Mouse (Mus musculus) telencephalon, adult 2 months (tissue): ENCODE data around the gene Slc25a17.

Experiments
- DNase-seq: peaks from one replicate; pipeline ENCODE4 v3.0.0-alpha.2; 2011; ENCODE audit warnings: low read depth, low spot score

Slc25a17 gene

DNA sequence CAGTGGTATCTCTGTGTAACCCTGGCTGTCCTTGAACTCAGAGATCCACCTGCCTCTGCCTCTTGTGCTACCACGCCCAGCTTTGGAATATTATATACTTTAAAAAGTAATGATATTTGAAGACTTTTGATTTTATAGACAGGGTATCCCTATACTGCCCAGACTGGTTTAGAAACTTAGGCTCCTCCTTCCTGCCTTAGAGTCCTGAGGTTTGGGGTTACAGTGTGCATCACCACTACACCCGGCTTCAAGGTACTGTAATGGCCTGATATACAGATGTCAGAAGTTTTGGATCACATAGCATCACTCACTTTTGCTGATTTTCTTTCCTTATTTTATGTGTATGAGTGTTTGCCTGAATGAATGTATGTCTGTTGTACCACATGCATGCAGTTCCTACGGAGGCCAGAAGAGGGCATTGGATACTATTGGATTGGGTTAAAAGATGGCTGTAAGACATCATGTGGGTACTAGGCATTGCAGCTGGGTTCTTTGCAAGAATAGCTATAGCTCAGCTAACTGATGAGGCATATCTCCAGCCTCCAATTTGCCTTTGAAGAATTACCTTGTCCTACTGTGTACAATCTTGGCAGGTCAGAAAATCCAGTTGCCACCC lies 5.4 kb downstream of the Slc25a17 start:
- no peak for DNase-seq

DNA sequence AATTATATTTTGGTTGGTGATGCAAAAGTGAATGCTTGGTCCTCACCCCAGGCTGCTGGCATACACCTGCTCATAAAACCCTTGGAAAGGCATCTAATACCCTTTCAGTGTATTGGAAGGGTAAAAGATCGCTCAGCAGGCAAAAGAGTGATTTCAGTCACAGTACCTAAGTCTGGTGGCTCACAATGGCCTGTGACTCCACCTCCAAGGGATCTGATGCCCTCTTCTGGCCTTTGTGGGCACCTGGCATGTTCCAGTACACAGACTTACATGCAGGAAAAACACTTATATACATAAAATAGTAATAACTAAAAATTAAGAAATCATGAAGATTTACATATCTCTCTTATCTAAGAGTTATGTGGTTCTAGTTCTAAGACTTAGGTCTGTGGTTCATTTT lies 8.0 kb downstream of the Slc25a17 start:
- no peak for DNase-seq

DNA sequence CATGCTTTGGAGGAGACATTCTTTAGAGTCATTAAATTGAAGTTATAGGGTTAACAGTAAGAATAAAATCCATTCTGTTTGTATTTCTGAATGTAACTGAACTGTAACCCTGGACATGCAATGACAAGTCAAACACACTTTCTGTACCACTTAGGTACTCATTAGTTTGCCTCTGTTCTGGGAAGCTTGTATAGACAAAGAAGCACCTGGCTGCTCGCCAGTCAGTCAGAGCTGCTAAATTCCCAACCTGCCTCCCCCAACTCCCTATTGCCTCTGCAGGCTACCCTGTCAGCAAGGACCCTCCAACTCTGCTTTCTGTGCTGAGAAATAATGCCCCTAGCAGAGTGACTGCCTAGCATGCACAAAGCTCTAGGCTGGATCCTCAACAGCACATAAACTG lies 10.2 kb downstream of the Slc25a17 start:
- DNase-seq: no peak

DNA sequence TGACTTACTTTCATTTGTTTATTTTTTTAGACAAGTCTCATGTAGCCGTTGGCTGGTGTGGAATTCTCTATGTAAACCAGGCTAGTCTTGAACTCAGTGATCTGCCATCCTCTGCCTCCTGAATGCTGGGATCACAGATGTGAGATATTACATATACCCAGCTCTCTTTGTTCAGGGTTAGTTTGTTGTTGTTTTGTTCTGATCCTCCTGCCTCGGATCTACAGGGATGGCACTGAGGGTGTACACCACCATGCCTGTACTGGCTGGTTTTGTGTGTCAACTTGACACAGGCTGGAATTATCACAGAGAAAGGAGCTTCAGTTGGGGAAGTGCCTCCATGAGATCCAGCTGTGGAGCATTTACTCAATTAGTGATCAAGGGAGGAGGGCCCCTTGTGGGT lies 12.2 kb downstream of the Slc25a17 start:
- DNase-seq: no peak

DNA sequence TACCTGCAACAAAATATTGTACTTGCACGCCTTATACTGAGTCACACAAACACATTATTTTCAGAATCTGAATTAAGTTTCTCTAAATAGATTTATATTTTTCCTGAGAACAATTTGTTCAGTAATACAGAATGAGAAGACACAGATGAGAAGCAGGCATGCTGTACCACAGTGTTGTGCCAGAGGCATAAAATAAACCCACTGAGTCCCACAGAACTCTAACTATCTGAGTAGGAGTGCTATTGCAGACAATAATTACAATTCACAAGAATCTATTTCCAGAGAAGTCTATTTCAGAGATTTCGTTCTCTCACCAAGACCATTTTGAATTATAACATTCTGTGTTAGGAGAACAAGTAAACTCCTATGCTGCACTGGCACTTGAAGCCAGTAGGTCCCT lies 13.1 kb downstream of the Slc25a17 start:
- peak; percentile 85 for DNase-seq

DNA sequence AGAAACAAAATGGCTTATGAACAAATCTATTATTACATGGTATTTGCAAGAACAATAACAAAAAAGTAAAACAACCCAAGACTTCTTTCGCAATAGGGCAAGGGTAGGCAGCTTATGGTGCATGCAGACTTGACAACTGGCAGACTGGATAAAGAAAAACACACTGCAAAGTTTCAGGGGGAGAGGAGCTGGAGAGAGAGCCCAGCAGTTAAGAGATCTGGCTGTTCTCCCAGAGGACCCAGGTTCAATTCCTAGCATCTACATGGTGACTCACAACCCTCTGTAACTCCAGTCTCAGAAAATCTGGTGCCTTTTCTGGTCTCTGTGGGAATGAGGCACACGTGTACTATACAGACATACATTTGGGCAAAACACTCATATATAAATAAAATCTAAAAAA lies 19.2 kb downstream of the Slc25a17 start:
- DNase-seq: peak; percentile 60

DNA sequence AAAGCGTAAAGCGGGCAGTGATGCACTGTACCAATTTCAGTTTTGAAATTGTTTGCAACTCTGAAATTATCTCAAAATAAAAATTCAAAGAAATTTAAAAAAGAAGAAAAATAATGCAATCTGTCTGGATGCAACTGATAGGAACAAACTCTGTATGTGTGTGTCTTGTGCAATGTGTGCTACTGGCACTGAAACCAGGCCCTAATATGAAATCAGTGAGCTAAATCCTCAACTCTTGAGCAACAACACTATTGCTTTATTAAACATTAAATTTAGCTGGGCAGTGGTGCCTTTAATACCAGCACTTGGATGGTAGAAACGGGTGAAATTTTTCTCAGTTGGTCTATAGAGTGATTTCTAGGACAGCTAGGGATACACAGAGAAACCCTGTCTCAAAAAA lies 21.5 kb downstream of the Slc25a17 start:
- DNase-seq: no peak

DNA sequence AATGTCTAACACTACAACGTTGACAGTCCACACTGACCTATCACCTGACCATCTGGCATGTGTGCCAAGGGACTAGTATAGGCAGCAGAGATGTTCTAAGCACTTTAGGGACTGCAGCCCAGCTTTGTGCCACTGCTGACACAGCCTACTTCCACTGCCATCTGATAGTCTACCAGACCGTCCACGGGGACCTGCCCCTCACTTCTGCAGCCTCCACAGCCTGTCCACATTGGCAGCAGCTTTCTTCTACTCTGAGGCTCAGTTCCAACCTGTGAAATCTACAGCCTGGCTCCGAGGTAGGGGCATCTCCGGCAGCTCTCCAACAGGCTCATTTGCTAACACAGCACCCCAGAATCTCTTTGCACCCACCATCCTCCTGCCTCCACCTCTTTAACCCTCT lies 24.1 kb downstream of the Slc25a17 start:
- DNase-seq: no peak

DNA sequence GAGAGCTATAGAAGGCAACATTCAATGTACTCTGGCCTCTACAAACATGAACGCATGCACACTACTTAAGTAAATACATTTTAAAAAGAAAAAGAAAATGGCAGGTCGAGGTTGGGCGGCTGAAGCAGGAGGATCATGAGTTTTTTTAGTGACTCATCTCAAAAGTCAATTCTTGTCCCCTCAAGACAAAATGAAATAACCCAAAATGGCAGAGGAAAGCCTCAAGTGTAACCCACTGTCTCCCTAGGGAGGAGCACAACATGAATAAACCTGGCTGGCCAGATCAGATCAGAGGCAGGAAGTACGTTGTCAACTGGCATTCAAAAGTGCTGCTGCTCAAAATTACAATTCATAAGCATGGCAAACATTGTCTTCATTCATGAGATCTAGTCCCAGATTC lies 28.1 kb downstream of the Slc25a17 start:
- no peak for DNase-seq

DNA sequence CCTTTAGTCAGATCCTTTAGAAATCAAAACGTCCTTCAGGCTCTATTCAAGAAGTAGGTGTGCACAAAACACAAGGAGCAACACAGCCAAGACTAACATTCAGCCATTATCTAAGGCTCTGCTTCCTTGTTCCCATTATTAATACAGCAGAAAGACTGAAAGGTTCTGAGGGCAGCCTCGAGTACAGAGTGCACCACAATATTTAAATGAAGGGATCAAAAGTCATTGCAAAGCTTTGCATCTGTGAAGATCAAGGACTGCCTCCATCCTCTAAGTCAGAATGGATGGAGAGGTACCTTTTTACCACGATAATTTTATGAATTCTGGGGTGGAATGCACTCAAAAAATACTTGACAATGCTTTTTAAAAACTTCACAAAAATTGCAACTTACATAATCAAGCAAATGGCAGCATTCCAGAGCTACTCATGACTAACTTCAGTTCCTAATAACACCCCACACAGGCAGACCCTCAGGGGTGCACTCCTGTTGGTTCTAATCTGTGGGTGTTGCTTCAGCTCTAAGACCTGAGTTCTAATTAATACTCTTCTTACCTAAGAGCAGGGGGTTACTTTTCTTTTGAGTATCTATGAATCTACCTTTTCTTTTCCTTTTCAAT lies 29.7 kb downstream of the Slc25a17 start:
- DNase-seq: no peak

DNA sequence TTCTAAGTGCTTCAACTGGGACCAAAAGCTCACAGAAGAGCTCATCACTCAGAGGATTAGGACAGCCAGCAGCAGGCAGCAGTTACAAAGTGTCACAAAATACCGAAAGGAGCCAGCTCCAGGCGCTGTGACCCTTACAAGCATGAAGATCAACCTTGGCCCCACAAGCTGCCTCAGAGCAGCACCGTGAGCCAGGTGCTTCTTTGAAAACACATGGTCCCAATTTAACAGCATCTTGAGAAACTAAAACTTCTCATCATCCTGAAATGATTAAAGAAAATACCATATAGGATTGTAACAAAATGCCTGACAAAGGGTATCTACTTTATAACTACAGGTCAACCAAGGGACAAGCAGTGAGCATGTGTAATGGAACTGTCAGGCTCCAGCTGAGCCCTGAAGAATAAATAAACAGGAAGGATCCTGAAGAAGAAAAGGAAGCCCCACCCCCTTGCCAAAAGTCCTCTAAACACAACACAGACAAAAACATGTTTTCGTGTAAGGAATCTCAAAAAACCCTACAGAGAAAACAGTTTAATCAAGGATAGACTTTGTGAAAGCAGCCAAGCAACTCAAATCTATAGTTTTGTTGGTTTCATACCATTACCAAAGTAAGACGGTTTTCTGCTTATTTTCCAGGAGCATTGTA lies 30.8 kb downstream of the Slc25a17 start:
- no peak for DNase-seq

DNA sequence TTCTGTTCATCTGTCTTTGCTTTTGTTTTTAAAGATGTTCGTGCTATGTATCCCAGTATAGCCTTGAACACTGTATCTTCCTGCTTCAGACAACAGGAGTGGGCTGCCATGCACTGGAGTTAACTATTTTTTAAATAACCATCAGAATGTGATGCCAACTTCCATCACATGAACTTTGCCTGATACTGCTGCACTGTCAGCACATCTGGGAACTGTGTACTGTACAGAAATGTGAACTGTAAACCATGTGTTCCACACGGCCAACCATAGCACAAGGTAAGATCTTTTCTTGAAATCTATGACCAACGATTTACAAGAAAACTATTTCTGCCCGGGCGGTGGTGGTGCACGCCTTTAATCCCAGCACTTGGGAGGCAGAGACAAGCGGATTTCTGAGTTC lies 33.1 kb downstream of the Slc25a17 start:
- DNase-seq: no peak

DNA sequence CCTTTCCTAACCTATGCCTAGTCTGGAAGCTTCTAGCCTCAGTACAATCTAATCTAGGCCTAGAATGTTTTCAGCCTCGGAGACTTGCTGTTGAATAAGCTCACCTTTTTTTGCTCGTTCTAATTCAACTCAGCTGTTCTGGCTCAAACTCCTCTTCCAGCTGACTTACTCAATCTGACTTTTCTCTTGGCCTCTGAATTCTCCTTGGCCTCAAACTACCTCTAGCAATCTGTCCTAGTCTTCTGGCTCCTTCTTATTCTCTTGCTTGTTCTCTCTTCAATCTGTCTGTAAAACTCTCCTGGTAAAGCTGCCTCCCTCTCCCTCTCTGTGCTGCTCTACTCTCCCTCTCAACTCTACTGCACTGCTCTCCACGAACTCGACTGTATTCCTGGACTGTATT lies 35.6 kb downstream of the Slc25a17 start:
- no peak for DNase-seq

DNA sequence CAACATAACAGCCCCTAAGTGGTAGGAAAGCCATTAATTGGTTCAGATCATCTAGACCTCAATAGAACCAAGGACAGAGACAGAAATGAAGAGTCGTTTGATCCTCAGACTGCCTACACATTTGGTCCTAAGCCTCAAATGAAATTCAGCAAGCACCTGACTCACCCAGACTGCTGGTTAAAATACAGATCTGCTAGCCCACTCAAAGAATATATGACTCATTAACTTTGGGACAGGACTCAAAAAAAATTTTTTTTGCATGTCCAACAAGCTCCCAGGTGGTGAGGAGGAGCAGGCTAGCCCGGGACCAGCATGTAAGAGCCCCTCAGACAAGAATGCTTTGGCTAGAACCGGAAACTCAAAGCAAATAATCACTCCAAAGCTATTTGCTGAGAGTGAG lies 40.5 kb downstream of the Slc25a17 start:
- DNase-seq: peak; percentile 50

DNA sequence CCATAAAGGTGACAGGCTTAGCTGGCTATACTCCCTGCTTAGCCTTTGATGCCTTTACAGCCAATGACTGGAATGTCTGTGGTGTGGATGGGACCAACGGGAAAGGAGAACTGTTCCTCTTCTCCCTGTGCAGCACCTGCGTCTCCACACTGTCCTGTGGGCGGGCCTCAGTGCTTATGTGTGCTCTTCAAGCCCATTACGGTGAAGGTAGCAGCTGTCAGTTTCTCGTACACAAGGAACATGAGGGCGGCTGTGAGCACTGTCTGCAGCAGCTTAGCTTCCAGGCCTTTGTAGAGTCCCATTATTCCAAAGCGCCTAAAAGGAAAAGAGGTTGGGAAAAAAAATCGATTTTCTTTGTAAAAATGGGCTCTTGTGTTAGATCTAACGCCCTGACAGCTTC lies 41.1 kb downstream of the Slc25a17 start:
- no peak for DNase-seq

DNA sequence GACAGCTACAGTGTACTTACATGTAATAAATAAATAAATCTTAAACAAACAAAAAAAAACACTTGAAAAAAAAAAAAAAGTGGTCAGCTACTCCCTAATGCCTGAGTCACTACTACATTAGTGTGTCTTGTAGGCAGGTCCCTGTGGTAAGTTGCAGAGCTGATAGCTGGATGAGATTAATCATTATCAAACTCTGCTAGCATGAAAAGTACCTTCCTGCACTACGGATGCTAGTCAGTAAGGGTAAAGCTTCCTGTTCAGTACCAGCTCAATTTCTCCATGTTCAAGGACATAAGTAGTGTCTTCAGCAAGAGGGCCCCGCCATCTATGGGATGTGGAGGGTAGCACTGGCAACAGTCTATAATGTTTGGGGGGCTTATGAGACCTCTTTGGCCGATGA lies 46.7 kb downstream of the Slc25a17 start:
- no peak for DNase-seq

DNA sequence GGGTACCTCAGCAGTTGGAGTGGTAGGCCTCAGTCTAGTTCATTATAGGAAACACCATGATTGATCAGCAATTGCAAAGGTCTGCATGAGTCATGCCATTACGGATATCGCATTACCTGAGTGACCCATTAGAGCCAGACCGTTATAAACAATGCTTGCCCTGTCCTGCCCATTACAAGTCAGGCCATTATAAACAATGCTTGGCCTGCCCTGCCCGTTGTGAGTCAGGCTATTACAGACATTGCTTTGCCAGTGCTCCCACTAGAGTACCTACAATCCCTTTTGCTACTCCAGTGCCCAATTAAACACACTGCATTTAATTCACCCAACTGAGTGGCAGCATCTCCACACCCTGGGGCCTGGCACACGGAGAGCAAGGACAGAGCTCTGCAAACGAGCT lies 49.6 kb downstream of the Slc25a17 start:
- no peak for DNase-seq

DNA sequence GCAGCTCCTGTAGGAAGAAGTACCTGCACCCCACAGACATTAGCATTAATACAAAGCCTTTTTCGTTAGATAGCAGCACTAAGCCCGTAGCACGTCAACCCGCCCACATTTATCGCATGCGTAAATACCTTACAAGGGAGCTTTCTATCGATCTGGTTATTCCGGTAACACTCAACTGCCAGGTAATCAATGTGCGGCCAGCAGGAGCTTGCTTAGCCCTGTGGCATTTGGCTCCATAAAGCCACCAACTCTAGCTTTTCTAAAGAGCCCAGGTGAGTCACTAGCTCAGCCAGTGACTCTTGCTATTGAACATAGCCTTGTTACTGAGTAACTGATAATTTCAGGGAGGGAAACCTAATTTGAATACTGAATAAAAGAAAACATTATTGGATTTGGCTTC lies 50.3 kb downstream of the Slc25a17 start:
- no peak for DNase-seq

DNA sequence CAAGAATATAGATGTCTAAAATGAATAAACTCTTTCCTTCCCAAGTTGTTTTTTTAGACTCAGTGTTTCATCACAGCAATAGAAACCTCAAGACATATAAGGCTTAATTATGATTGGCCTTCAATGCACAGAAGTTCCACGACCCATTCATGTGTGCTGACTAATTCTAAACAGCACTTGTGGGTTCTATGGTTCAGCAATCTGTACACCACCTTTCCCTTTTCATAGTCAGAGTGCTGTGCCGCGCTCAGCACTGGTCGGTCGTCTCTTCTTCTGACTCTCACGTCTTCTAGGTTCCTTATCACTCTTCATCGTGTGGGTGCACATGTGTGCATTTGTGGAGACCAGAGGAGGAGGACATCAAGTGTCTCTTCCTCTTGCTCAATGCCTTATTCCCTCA lies 52.6 kb downstream of the Slc25a17 start:
- DNase-seq: no peak

DNA sequence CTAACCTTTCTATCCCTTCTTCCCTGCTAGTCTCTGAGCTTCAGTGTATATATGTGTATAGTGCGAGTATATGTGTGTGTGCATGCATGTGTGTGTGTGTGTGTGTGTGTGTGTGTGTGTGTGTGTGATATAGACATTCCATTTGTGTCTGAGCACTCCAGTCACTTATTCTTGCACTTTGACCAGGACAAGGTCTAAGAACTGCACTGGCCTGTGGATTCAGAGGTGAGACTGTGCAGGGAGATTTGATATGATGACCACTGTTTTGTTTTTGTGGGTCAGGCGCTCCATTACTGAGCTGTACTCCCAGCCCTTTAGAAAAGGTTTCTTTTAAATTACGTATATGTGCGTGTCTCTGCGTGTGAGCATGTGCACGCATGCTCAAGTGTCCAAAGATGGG lies 54.1 kb downstream of the Slc25a17 start:
- no peak for DNase-seq

DNA sequence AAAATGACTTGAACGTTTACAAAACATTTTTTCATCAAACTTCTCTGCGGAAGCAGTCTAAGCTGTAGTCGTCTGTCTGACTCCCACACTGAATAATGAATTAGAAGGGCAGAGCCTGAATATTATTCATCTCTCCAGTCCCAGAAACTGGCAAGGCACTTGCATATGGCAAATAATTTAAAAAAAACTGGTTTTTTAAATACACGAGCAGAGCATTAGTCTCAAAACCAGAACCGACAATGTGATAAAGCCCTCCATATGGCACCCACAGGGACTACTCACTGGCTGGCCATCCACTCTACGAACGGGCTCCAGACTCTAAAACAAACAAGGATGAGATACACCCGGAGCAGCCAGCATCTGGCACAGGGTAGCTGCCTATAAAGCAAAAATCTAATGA lies 55.6 kb downstream of the Slc25a17 start:
- peak; percentile 50 for DNase-seq

DNA sequence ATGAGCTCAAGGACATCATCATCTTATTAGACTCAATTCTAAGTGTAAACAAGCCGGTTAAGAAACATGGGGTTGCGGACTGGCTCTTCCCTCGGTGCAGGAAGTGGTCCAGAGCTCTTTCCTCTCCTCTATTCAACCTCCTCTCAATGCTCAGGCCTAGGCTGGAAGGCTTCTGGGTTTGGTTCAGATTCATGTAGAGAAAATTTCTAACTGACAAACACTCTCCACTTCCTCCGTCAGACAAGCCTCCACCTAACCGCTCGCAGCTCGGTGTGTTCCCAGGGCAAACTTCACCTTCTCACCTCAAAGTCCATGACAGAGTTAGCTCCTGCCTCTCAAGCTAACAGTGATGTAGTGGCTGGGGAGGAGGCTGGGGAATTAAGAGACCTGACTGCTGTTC lies 56.6 kb downstream of the Slc25a17 start:
- DNase-seq: no peak

DNA sequence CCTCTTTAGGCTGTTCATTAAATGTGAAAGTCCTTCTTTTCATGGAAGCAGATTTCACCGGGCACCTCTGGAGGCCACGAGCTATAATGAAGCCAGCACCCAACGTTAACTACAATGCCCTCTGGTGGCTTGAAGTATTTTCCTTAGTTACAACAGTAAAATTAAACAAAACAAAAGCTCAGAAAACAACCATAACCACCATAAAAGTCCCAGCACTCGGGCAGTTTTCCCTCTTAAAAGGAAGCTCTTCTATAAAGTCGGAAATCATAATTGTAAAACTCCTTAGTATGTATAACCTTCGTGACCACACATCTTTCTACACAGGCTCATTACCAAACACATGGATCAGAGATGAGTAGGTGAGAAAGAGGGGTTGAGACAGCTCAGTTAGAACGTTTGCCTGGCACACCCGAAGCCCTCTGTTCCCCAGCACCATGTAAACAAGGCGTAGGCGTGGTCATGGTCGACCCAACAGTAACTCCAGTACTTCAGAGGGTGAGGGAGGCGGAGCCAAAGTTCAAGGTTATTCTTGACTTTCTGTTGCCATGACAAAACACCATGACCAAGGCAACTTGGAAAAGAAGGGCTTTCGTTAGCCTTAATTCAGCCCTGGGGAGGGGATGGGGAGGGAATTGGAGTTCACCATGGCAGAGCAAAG lies 58.3 kb downstream of the Slc25a17 start:
- DNase-seq: no peak
